In genomic region chr16:32665851-32666665, GRCm38 (mm10) we compare ENCODE assay signal across 8 mouse cellular contexts. TPM values are rescaled to one million over a fixed set of nuclear protein-coding genes. Genes with fewer than 3 reads are reported as not detected.
A peak's percentile ranks its signal among the peaks of the same experiment; 100 is the strongest.
DNase-seq lines count a peak whose midpoint lies in the region; ATAC-seq and TF ChIP-seq lines count a peak whose summit lies in the region.

No protein-coding gene starts in this region.

- H3K27ac ChIP-seq in embryonic facial prominence, embryonic 13.5 days = peak overlapping the region; percentile 64
- peak overlapping the region; percentile 53; the same call in 1 of the 2 replicates for H3K27ac ChIP-seq in hindbrain, embryonic 14.5 days
- H3K27ac ChIP-seq in liver, postnatal 0 days (ENCODE audit: low read depth) = peak overlapping the region; percentile 75

- TF ChIP-seq EP300 in liver, postnatal 0 days (IDR thresholded peaks at IDR 0.05; ENCODE audit: low read depth) = peak; percentile 88

- no peak overlapping the region for H3K4me3 ChIP-seq in embryonic facial prominence, embryonic 13.5 days
- no peak overlapping the region for H3K4me3 ChIP-seq in hindbrain, embryonic 14.5 days (replicated peaks; ENCODE audit: low read length)
- H3K4me3 ChIP-seq in liver, postnatal 0 days (ENCODE audit: low read depth, low read length) = no peak overlapping the region

- no peak overlapping the region for H3K4me2 ChIP-seq in embryonic facial prominence, embryonic 13.5 days
- 0 out of 2 replicates have a peak overlapping the region, but pooled peaks have one; percentile 10 for H3K4me2 ChIP-seq in hindbrain, embryonic 14.5 days (replicated peaks)
- H3K4me2 ChIP-seq in liver, postnatal 0 days (ENCODE audit: low read depth, low read length) = peak overlapping the region; percentile 45

- peaks cover 29% of the 10 kb centered on the region for H3K4me1 ChIP-seq in embryonic facial prominence, embryonic 13.5 days
- H3K4me1 ChIP-seq in hindbrain, embryonic 14.5 days (replicated peaks; ENCODE audit: control insufficient read depth, insufficient read depth, low read length) = peaks cover 34% of the 10 kb centered on the region
- H3K4me1 ChIP-seq in liver, postnatal 0 days (ENCODE audit: insufficient read depth) = peaks cover 78% of the 10 kb centered on the region

- H3K9ac ChIP-seq in embryonic facial prominence, embryonic 13.5 days = 0 out of 2 replicates have a peak overlapping the region, but pooled peaks have one; percentile 11
- H3K9ac ChIP-seq in hindbrain, embryonic 14.5 days = no peak overlapping the region
- peak overlapping the region; percentile 49 for H3K9ac ChIP-seq in liver, postnatal 0 days (replicated peaks)

- TF ChIP-seq CTCF in liver, postnatal 0 days (IDR thresholded peaks at IDR 0.05; ENCODE audit: low read depth) = no peak

- DNase-seq in spleen, adult 12 weeks (ENCODE audit: low spot score) = peak; percentile 49
- DNase-seq in spleen, postnatal 14 days (ENCODE audit: low spot score in 2 of 2) = no peak
- no peak for DNase-seq in hindbrain, embryonic 14.5 days (ENCODE audit: low spot score)
- DNase-seq in liver, postnatal 0 days = peak; percentile 60
- peak; percentile 72 to 82 for DNase-seq in spleen, postnatal 4 days (ENCODE audit: low spot score in 2 of 2)
- no peak for DNase-seq in thymus, postnatal 10 days (ENCODE audit: low spot score in 2 of 2)
- no peak for DNase-seq in cerebellum, adult 9-10 months

- WGBS in embryonic facial prominence, embryonic 13.5 days = 72% methylated on average over 11 of the region's 11 CpGs
- 47% methylated on average over 11 of the region's 11 CpGs for WGBS in hindbrain, embryonic 14.5 days
- 26% methylated on average over 11 of the region's 11 CpGs for WGBS in liver, postnatal 0 days (ENCODE audit: insufficient replicate concordance)

- H3K27me3 ChIP-seq in embryonic facial prominence, embryonic 13.5 days = no peaks in the 10 kb centered on the region
- H3K27me3 ChIP-seq in hindbrain, embryonic 14.5 days (ENCODE audit: control insufficient read depth, insufficient read depth, low read length) = no peaks in the 10 kb centered on the region
- H3K27me3 ChIP-seq in liver, postnatal 0 days (ENCODE audit: insufficient read depth, low read length) = no peaks in the 10 kb centered on the region

- H3K9me3 ChIP-seq in embryonic facial prominence, embryonic 13.5 days = no peaks in the 10 kb centered on the region
- H3K9me3 ChIP-seq in hindbrain, embryonic 14.5 days (ENCODE audit: control insufficient read depth, low read length) = no peaks in the 10 kb centered on the region
- H3K9me3 ChIP-seq in liver, postnatal 0 days (ENCODE audit: low read length) = no peaks in the 10 kb centered on the region

- ATAC-seq in embryonic facial prominence, embryonic 13.5 days (ENCODE audit: insufficient number of reproducible peaks, insufficient read depth, low FRiP score, low TSS enrichment, low read depth) = no peak
- no peak for ATAC-seq in hindbrain, embryonic 14.5 days (ENCODE audit: low FRiP score)
- ATAC-seq in liver, postnatal 0 days = peak; percentile 87

- peaks cover 44% of the 10 kb centered on the region for H3K36me3 ChIP-seq in embryonic facial prominence, embryonic 13.5 days
- peaks cover 30% of the 10 kb centered on the region for H3K36me3 ChIP-seq in hindbrain, embryonic 14.5 days (replicated peaks; ENCODE audit: control insufficient read depth, insufficient read depth)
- H3K36me3 ChIP-seq in liver, postnatal 0 days (replicated peaks; ENCODE audit: insufficient read depth, low read length) = no peaks in the 10 kb centered on the region; the same call in 1 of the 2 replicates

RNA-seq across cellular contexts. Expression of gene Tnk2, which starts 22.4 kb away (rescaled TPM):
- polyA plus RNA-seq in embryonic facial prominence, embryonic 13.5 days (2015; fragmentation: Nextera tagmentation; extraction: Ambion mirVana) = 12.7 and 13.3 TPM in 2 replicates
- polyA plus RNA-seq in hindbrain, embryonic 14.5 days (2014; fragmentation: Nextera tagmentation; extraction: Ambion mirVana) = 17.4 and 20.0 TPM in 2 replicates
- 2.9 and 3.5 TPM in 2 replicates for polyA plus RNA-seq in liver, postnatal 0 days (2015; fragmentation: Nextera tagmentation; extraction: Ambion mirVana)

RNA-seq across cellular contexts. Expression of gene Tfrc, which starts 57.3 kb away (rescaled TPM):
- polyA plus RNA-seq in embryonic facial prominence, embryonic 13.5 days (2015; fragmentation: Nextera tagmentation; extraction: Ambion mirVana) = 20.8 and 21.4 TPM in 2 replicates
- polyA plus RNA-seq in hindbrain, embryonic 14.5 days (2014; fragmentation: Nextera tagmentation; extraction: Ambion mirVana) = 54.0 and 65.1 TPM in 2 replicates
- polyA plus RNA-seq in liver, postnatal 0 days (2015; fragmentation: Nextera tagmentation; extraction: Ambion mirVana) = 85.1 and 103 TPM in 2 replicates

Comparison
In these comparisons a context has a peak if more than half of its experiments do, and no peak if none do; other contexts are left out.
1. DNase-seq: peak in spleen, adult 12 weeks (single experiment), liver, postnatal 0 days (single experiment) and spleen, postnatal 4 days (2 of 2); none in spleen, postnatal 14 days (0 of 2), hindbrain, embryonic 14.5 days (single experiment), thymus, postnatal 10 days (0 of 2) and cerebellum, adult 9-10 months (single experiment).
2. Peak in every context shown above with its lines, with median percentiles within 50 percentile points of each other: H3K27ac ChIP-seq.